Mouse (Mus musculus) CH12.LX (cell line): ENCODE results near the gene Rplp2.

Experiments used
- CTCF ChIP-seq, 2 experiments: IDR thresholded peaks in 1 of 2; conservative IDR thresholded peaks in 1 of 2; 2 replicates each; pipeline ENCODE4 v1.5.1; 2011 to 2012; ENCODE audit warnings: low read depth in 2 of 2, low read length in 2 of 2, improper control_type of control experiment in 1 of 2, inconsistent platforms in 1 of 2, mild to moderate bottlenecking in 1 of 2, moderate library complexity in 1 of 2
- KAT2A ChIP-seq: IDR thresholded peaks from 2 replicates; pipeline ENCODE4 v1.6.1; 2012; ENCODE audit warnings: low read length, improper control_type of control experiment, inconsistent platforms; ENCODE audit not compliant: insufficient replicate concordance
- MXI1 ChIP-seq: IDR thresholded peaks from 2 replicates; pipeline ENCODE4 v1.6.1; 2011; ENCODE audit warnings: mild to moderate bottlenecking, low read depth, low read length, improper control_type of control experiment
- POLR2A ChIP-seq: IDR thresholded peaks from 2 replicates; pipeline ENCODE4 v1.6.1; 2011; ENCODE audit warnings: low read depth, mild to moderate bottlenecking, improper control_type of control experiment, low read length

- TF ChIP-seq KAT2A: no peak
- TF ChIP-seq CTCF (conservative IDR thresholded peaks at IDR 0.05 in 1 of 2, IDR thresholded peaks at IDR 0.05 in 1 of 2; ENCODE audit: low read depth in 2 of 2, low read length in 2 of 2): no peak
- no peak for TF ChIP-seq POLR2A
- no peak for TF ChIP-seq MXI1
Observed at GRCm38 (mm10) chr7:141441460-141441859, 5.7 kb upstream of the Rplp2 start.
